Mouse (Mus musculus) bone marrow, adult 2 months (tissue): ENCODE measurements around the gene Cryl1.

Experiments
- CTCF ChIP-seq: fragments of 200-500 bp; IDR thresholded peaks from 2 replicates; pipeline ENCODE4 v1.5.1; 2011; ENCODE audit warnings: low read length, control low read depth; ENCODE audit not compliant: control insufficient read depth, insufficient read depth
- POLR2A ChIP-seq: fragments of 200-500 bp; IDR thresholded peaks from 2 replicates; pipeline ENCODE4 v1.6.1; 2011; ENCODE audit warnings: low read depth, mild to moderate bottlenecking, control low read depth, low read length, borderline replicate concordance; ENCODE audit not compliant: control insufficient read depth

DNA sequence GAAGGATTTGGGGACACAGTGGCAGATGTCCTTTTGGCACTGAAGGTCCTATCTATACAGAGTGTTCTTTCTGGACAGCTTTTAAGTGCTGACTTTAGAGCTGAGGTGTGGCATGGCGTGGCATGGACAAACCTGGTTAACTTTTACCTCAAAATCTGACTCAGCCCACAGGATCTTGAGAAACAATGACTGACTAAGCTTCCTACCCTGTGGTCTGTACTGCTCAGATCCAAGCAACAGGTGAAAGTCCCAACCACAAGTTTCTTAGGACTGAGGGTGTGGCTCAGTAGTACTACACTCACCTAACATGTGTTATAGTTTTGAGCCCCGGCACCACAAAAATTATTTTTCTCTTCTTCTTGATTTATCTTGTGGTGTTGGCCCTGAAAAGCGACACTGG is 130.0 kb downstream of the Cryl1 start:
- TF ChIP-seq CTCF (no peak), POLR2A (no peak)
